ENCODE assay signal across 25 mouse cellular contexts in genomic region chr2:75479546-75479945, GRCm38 (mm10).
"Had no signal": no experiment of that assay in that cellular context is flagged by ENCODE, and none has a peak within 500 bp of the region (broad histone marks: within the 10 kb centered on the region; RNA-seq: fewer than 3 reads in every experiment).

No protein-coding gene starts in this region.

- ATAC-seq: hindbrain, embryonic 16.5 days; intestine, embryonic 16.5 days had no signal

- H3K4me2 ChIP-seq: heart, embryonic 11.5 days; heart, embryonic 13.5 days; heart, embryonic 15.5 days; hindbrain, embryonic 14.5 days; kidney, embryonic 15.5 days; limb, embryonic 12.5 days; liver, embryonic 11.5 days had no signal

- H3K9ac ChIP-seq: heart, embryonic 13.5 days; heart, embryonic 15.5 days; hindbrain, embryonic 14.5 days; kidney, embryonic 15.5 days; limb, embryonic 12.5 days had no signal

- DNase-seq: gastrocnemius, postnatal 14 days; gastrocnemius, postnatal 36 days; heart, adult 11 months; heart, adult 2 months; heart, postnatal 14 days; heart, postnatal 36 days; kidney, adult 11 months; kidney, adult 2 months; kidney, adult 9 months; kidney, postnatal 14 days; kidney, postnatal 4 days; liver had no signal

- H3K27ac ChIP-seq: heart, adult 2 months; heart, embryonic 13.5 days; heart, embryonic 15.5 days; hindbrain, embryonic 14.5 days; kidney, embryonic 15.5 days; kidney, postnatal 0 days; layer of hippocampus, adult 2 months; left cerebral cortex, adult 2 months; limb, embryonic 10.5 days; limb, embryonic 12.5 days had no signal

- H3K4me1 ChIP-seq: heart, embryonic 15.5 days had no signal

- H3K4me3 ChIP-seq: heart, adult 2 months; heart, embryonic 13.5 days; heart, embryonic 15.5 days; kidney, embryonic 15.5 days; layer of hippocampus, adult 2 months; left cerebral cortex, adult 2 months; limb, embryonic 10.5 days; limb, embryonic 12.5 days had no signal

- H3K9me3 ChIP-seq: heart, embryonic 13.5 days; heart, embryonic 15.5 days; kidney, embryonic 15.5 days; limb, embryonic 10.5 days; limb, embryonic 12.5 days had no signal

- H3K36me3 ChIP-seq: heart, embryonic 13.5 days; heart, embryonic 15.5 days; kidney, embryonic 15.5 days; limb, embryonic 10.5 days; limb, embryonic 12.5 days had no signal

- H3K27me3 ChIP-seq: heart, embryonic 15.5 days had no signal
